Mouse (Mus musculus) cerebellum, adult 2 months (tissue): Measurements from ENCODE around the gene Ppfibp1.

Source experiments
- CTCF ChIP-seq: fragments of 200-500 bp; IDR thresholded peaks from 2 replicates; pipeline ENCODE4 v1.5.1; 2011; ENCODE audit warnings: low read depth, mild to moderate bottlenecking, control low read depth, low read length, moderate library complexity, borderline replicate concordance; ENCODE audit not compliant: insufficient read depth
- POLR2A ChIP-seq: fragments of 200-500 bp; IDR thresholded peaks from 2 replicates; pipeline ENCODE4 v1.6.1; 2011; ENCODE audit warnings: low read length, control low read depth, borderline replicate concordance; ENCODE audit not compliant: insufficient read depth

- TF ChIP-seq CTCF, result no peak
- no peak for TF ChIP-seq POLR2A
Measured at GRCm38 (mm10) chr6:147023568-147023967, 135.3 kb downstream of the Ppfibp1 start.
